Mouse (Mus musculus) small intestine, adult 2 months (tissue): ENCODE results near the gene Gm9044. TPM values are rescaled to one million over a fixed set of nuclear protein-coding genes. Genes with fewer than 3 reads are reported as not detected.
A peak's percentile ranks its signal among the peaks of the same experiment; 100 is the strongest.
"Not testable (repeated sequence)": the region's sequence is repeated elsewhere in the genome, so short reads cannot be mapped to it uniquely, and the experiment has no call there.

ENCODE experiments used
- H3K27ac ChIP-seq: fragments of 200-500 bp; 2 replicates; pipeline ENCODE4 v1.5.1; 2012; ENCODE audit warnings: low read depth, low read length, control low read depth, inconsistent platforms; ENCODE audit not compliant: insufficient read depth
- H3K27me3 ChIP-seq: fragments of 200-500 bp; 2 replicates; pipeline ENCODE4 v1.6.1; 2012; ENCODE audit warnings: mild to moderate bottlenecking, moderate library complexity, low read length, inconsistent platforms; ENCODE audit not compliant: control insufficient read depth, insufficient read depth
- H3K36me3 ChIP-seq: fragments of 200-500 bp; 2 replicates; pipeline ENCODE4 v1.6.1; 2012; ENCODE audit warnings: mild to moderate bottlenecking, low read length, control low read depth, inconsistent platforms; ENCODE audit not compliant: control insufficient read depth, insufficient read depth
- H3K4me1 ChIP-seq: fragments of 200-500 bp; 2 replicates; pipeline ENCODE4 v1.6.1; 2012; ENCODE audit warnings: low read length, inconsistent platforms, mixed read lengths; ENCODE audit not compliant: control insufficient read depth, insufficient read depth, insufficient read length
- H3K4me3 ChIP-seq: fragments of 200-500 bp; 2 replicates; pipeline ENCODE4 v1.5.1; 2012; ENCODE audit warnings: low read depth, mild to moderate bottlenecking, control low read depth, inconsistent platforms, low read length, moderate library complexity
- CTCF ChIP-seq: fragments of 200-500 bp; IDR thresholded peaks from 2 replicates; pipeline ENCODE4 v1.5.1; 2012; ENCODE audit warnings: low read depth, mild to moderate bottlenecking, control low read depth, inconsistent platforms, low read length, moderate library complexity, mixed read lengths; ENCODE audit not compliant: insufficient replicate concordance, insufficient read length; ENCODE audit errors: extremely low read depth
- POLR2A ChIP-seq: fragments of 200-500 bp; IDR thresholded peaks from 2 replicates; pipeline ENCODE4 v1.6.1; 2012; ENCODE audit warnings: low read depth, mild to moderate bottlenecking, control low read depth, inconsistent platforms, low read length, moderate library complexity
- WGBS: fragments of 180-500 bp; shearing (Covaris S2); methylation state at CpG from one replicate; pipeline ENCODE4 v1.1.7; 2018; 5-methylcytosine and 5-hydroxymethylcytosine counted together
- polyA plus RNA-seq: library from polyadenylated mRNA; depleted of rRNA; stranded (reverse); fragments of >200 nt; gene quantifications from 2 replicates; pipeline ENCODE4 v1.2.3, GENCODE M21; 2012; rRNA removed

Gm9044 gene
- polyA plus RNA-seq: not detected in 2 replicates

GRCm38 (mm10) chr10:118332308-118332707 lies at the start of gene Gm9044:
Gene Gm9044 (minus strand): TSS chr10:118332408.
- H3K36me3 ChIP-seq, H3K4me1 ChIP-seq, H3K4me3 ChIP-seq, H3K27ac ChIP-seq, H3K27me3 ChIP-seq: not testable (repeated sequence)
- no CpG with 5 or more reads among the region's 14 CpGs for WGBS

GRCm38 (mm10) chr10:118370443-118370842 lies 38.2 kb upstream of the Gm9044 start:
- no peak overlapping the region for H3K27ac ChIP-seq
- H3K36me3 ChIP-seq: no peaks in the 10 kb centered on the region
- H3K27me3 ChIP-seq: no peaks in the 10 kb centered on the region
- WGBS: 3% methylated on average over 10 of the region's 10 CpGs
- H3K4me1 ChIP-seq: no peaks in the 10 kb centered on the region
- TF ChIP-seq POLR2A: no peak
- TF ChIP-seq CTCF: peak; percentile 90; the same call in 1 of the 2 replicates
- H3K4me3 ChIP-seq: no peak overlapping the region

GRCm38 (mm10) chr10:118369518-118369917 lies 37.3 kb upstream of the Gm9044 start:
- Histone ChIP-seq H3K4me1 (no peaks in the 10 kb centered on the region), H3K4me3 (no peak overlapping the region), H3K36me3 (no peaks in the 10 kb centered on the region), H3K27me3 (no peaks in the 10 kb centered on the region), H3K27ac (no peak overlapping the region)
- no peak for TF ChIP-seq CTCF
- TF ChIP-seq POLR2A: no peak
- WGBS: 82% methylated on average over 9 of the region's 9 CpGs

- H3K27me3 ChIP-seq, H3K4me1 ChIP-seq, H3K36me3 ChIP-seq, H3K4me3 ChIP-seq, H3K27ac ChIP-seq: not testable (repeated sequence)
- WGBS: 50% methylated on average over 1 of the region's 11 CpGs
Observed at GRCm38 (mm10) chr10:118354005-118354404, 21.8 kb upstream of the Gm9044 start, which contains the start of gene Gm9049. Gene Gm9049 (minus strand): TSS chr10:118354105.

GRCm38 (mm10) chr10:118348579-118348978 lies 16.4 kb upstream of the Gm9044 start, which contains the start of gene Gm9048:
Gene Gm9048 (minus strand): TSS chr10:118348679.
- H3K4me3 ChIP-seq, H3K36me3 ChIP-seq, H3K27me3 ChIP-seq, H3K27ac ChIP-seq, H3K4me1 ChIP-seq: not testable (repeated sequence)
- 58% methylated on average over 1 of the region's 14 CpGs for WGBS

- not testable (repeated sequence) for H3K36me3 ChIP-seq, H3K4me1 ChIP-seq, H3K27me3 ChIP-seq, H3K27ac ChIP-seq, H3K4me3 ChIP-seq
- WGBS: no CpG with 5 or more reads among the region's 14 CpGs
Observed at GRCm38 (mm10) chr10:118343155-118343554, 10.9 kb upstream of the Gm9044 start, which contains the start of gene Gm9046. Gene Gm9046 (minus strand): TSS chr10:118343255.

GRCm38 (mm10) chr10:118337731-118338130 lies 5.5 kb upstream of the Gm9044 start, which contains the start of gene Gm9045:
Gene Gm9045 (minus strand): TSS chr10:118337831.
- no CpG with 5 or more reads among the region's 14 CpGs for WGBS
- not testable (repeated sequence) for H3K27me3 ChIP-seq, H3K4me1 ChIP-seq, H3K27ac ChIP-seq, H3K4me3 ChIP-seq, H3K36me3 ChIP-seq

GRCm38 (mm10) chr10:118326869-118327268 lies 5.3 kb downstream of the Gm9044 start, which contains the start of gene Gm9040:
Gene Gm9040 (minus strand): TSS chr10:118326969.
- no CpG with 5 or more reads among the region's 11 CpGs for WGBS
- H3K27me3 ChIP-seq, H3K27ac ChIP-seq, H3K4me1 ChIP-seq, H3K4me3 ChIP-seq, H3K36me3 ChIP-seq: not testable (repeated sequence)
